Mouse (Mus musculus): ENCODE measurements around the gene Tatdn2. TPM values are rescaled to one million over a fixed set of nuclear protein-coding genes. Genes with fewer than 3 reads are reported as not detected.
"Not testable (repeated sequence)": the region's sequence is repeated elsewhere in the genome, so short reads cannot be mapped to it uniquely, and the experiment has no call there.

The Tatdn2 gene
- total and polyA plus RNA-seq, 2 experiments from 2014 or later: 1.7 to 67.0 TPM

DNA sequence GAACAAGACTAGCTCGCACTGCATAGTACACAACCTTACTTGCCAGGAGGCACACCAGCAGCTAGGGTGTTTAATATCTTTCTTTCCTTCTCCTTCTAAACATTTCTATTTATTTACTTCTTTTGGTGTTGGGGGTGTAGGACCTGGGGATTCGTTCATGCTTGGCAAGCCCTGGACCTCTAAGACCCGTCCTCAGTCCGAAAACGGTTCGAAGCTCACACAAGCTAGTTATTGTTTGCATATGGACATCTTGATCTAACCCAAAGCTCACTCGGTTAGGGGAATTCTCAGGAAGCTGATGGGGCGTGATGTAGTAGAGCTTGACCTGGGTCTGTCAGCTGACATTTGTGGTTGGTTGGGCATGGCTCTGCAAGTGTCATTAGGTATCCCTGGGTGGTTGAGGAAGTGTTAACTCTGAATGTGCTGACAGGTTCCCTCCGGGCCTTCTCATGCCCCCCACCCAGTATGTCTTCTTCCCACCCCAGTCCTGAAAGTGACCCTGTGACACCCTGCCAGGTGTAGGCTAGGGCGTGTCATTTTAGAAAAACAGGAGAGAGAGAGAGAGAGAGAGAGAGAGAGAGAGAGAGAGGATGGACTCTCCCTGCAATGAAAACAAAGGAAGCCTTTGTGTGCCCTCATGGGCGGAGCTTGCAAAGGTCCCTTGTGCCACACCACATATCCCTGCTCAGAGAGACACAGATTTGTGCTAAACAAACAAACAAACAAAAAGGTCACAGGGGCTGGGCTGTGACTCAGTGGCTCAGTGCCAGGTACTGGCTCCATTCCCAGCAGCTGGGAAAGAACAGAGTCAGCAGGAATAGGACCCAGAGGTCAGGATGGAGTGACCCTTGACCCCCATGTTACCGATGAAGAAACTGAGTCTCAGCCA is 35.3 kb upstream of the Tatdn2 start:
- no peak for TF ChIP-seq CTCF (IDR thresholded peaks at IDR 0.05; ENCODE audit: low read depth)
- Histone ChIP-seq H3K4me2 (ENCODE audit: low read depth) (no peak overlapping the region), H3K9ac (no peak overlapping the region), H3K27me3 (ENCODE audit: insufficient read depth, low read length) (no peaks in the 10 kb centered on the region), H3K27ac (ENCODE audit: low read depth, low read length) (no peak overlapping the region), H3K4me3 (ENCODE audit: low read depth, low read length) (no peak overlapping the region), H3K36me3 (ENCODE audit: insufficient read depth) (no peaks in the 10 kb centered on the region), H3K4me1 (ENCODE audit: insufficient read depth) (no peaks in the 10 kb centered on the region), H3K9me3 (ENCODE audit: low read length) (no peaks in the 10 kb centered on the region)
- WGBS: 66% methylated on average over 12 of the region's 12 CpGs
- DNase-seq: no peak
- ATAC-seq: no peak

DNA sequence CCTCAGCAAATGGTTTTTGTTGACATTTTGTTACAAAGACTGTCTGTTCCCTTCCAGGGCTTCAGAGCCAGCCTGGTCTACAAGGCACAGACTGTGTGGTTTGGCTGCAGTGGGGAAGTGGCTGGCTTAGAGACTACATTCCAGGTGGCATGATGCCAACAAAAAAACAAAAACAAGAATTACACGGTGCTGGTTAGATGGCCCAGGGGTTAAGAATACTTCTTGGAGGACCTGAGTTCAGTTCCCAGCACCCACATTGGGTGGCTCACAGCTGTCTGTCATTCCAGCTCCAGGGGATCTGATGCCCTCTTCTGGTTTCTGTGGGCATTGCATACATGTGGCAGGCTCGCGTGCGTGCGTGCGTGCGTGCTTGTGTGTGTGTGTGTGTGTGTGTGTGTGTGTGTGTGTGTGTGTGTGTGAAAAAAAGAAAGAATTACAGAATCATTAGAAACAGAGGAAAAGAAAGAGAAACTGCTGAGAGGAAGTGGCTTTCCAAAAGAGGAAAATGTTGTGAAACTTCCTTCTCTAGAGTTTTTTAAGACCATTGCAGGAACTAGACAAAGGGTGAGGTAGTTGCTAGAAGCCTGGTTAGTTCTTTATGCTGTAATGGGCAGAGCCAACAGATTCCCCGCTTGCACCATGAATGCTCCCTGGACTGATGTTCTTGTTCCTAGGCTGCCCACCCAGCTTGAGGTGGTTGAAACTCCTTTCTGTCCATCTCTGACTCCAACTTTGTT is 33.7 kb upstream of the Tatdn2 start:
- no peak overlapping the region for H3K4me2 ChIP-seq (ENCODE audit: low read depth)
- DNase-seq (no peak), ATAC-seq (no peak)
- no peak overlapping the region for H3K4me3 ChIP-seq (ENCODE audit: low read depth, low read length)
- H3K27ac ChIP-seq (ENCODE audit: low read depth, low read length): no peak overlapping the region
- 87% methylated on average over 8 of the region's 8 CpGs for WGBS
- H3K27me3 ChIP-seq (ENCODE audit: insufficient read depth, low read length): no peaks in the 10 kb centered on the region
- no peak overlapping the region for H3K9ac ChIP-seq
- no peaks in the 10 kb centered on the region for H3K4me1 ChIP-seq (ENCODE audit: insufficient read depth)
- TF ChIP-seq CTCF (IDR thresholded peaks at IDR 0.05; ENCODE audit: low read depth): 0 out of 2 replicates have a peak, but pooled peaks have one; percentile 3
- no peaks in the 10 kb centered on the region for H3K36me3 ChIP-seq (ENCODE audit: insufficient read depth)
- no peaks in the 10 kb centered on the region for H3K9me3 ChIP-seq (ENCODE audit: low read length)

DNA sequence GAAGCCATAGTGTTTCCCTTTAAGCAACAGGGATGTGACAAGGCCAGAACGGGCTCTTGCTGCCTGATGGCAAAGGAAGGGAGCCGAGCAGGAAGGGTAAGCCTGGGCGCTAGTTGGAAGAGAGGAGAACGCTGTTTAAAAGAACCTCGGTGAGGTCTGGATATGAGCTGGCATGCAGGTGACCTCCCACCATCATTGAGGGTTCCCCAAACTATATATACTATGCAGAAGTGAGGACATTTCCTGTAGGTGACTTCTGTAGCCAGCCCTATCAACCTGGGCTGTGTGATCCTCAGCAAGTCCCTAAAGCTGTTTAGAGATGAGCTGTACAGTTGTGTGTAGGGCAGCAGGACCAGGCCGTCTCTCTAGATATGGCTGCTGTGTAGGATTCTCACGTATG is 32.5 kb upstream of the Tatdn2 start:
- Histone ChIP-seq H3K9me3 (ENCODE audit: low read length) (no peaks in the 10 kb centered on the region), H3K36me3 (ENCODE audit: insufficient read depth) (no peaks in the 10 kb centered on the region), H3K9ac (no peak overlapping the region), H3K4me2 (ENCODE audit: low read depth) (no peak overlapping the region), H3K27ac (ENCODE audit: low read depth, low read length) (no peak overlapping the region), H3K4me3 (ENCODE audit: low read depth, low read length) (no peak overlapping the region), H3K27me3 (ENCODE audit: insufficient read depth, low read length) (no peaks in the 10 kb centered on the region), H3K4me1 (ENCODE audit: insufficient read depth) (no peaks in the 10 kb centered on the region)
- no peak for ATAC-seq
- TF ChIP-seq CTCF (IDR thresholded peaks at IDR 0.05; ENCODE audit: low read depth): no peak
- 84% methylated on average over 7 of the region's 7 CpGs for WGBS
- no peak for DNase-seq

DNA sequence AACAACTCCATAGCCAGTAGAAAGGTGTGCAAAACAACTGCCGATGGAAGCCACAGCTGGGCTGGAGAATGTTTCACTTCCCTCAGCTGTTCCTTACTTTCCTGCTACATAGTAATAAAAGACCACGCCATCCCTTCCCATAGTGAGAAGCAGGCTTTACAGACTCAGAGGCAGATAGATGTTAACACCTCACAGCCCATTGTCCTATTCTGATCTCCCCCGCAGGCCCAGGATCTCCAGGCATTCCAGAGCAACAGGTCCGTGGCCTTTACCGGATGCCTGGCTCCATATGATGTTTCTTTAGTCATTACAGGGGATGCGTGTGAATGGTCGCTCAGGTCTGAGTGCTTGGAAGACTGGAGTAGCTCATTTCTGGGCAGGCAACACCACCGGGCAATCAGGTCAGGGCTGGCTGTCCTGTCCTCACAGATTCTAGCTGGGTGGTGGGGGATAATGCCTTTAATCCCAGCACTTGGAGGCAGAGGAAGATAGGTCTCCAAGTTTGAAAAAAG is 29.2 kb upstream of the Tatdn2 start:
- no peaks in the 10 kb centered on the region for H3K27me3 ChIP-seq (ENCODE audit: insufficient read depth, low read length)
- no peak overlapping the region for H3K9ac ChIP-seq
- DNase-seq (no peak), ATAC-seq (no peak)
- H3K36me3 ChIP-seq (ENCODE audit: insufficient read depth): no peaks in the 10 kb centered on the region
- no peak overlapping the region for H3K27ac ChIP-seq (ENCODE audit: low read depth, low read length)
- H3K4me2 ChIP-seq (ENCODE audit: low read depth): no peak overlapping the region
- no peaks in the 10 kb centered on the region for H3K4me1 ChIP-seq (ENCODE audit: insufficient read depth)
- WGBS: 61% methylated on average over 8 of the region's 8 CpGs
- TF ChIP-seq CTCF (IDR thresholded peaks at IDR 0.05; ENCODE audit: low read depth): no peak
- H3K4me3 ChIP-seq (ENCODE audit: low read depth, low read length): no peak overlapping the region
- H3K9me3 ChIP-seq (ENCODE audit: low read length): no peaks in the 10 kb centered on the region

DNA sequence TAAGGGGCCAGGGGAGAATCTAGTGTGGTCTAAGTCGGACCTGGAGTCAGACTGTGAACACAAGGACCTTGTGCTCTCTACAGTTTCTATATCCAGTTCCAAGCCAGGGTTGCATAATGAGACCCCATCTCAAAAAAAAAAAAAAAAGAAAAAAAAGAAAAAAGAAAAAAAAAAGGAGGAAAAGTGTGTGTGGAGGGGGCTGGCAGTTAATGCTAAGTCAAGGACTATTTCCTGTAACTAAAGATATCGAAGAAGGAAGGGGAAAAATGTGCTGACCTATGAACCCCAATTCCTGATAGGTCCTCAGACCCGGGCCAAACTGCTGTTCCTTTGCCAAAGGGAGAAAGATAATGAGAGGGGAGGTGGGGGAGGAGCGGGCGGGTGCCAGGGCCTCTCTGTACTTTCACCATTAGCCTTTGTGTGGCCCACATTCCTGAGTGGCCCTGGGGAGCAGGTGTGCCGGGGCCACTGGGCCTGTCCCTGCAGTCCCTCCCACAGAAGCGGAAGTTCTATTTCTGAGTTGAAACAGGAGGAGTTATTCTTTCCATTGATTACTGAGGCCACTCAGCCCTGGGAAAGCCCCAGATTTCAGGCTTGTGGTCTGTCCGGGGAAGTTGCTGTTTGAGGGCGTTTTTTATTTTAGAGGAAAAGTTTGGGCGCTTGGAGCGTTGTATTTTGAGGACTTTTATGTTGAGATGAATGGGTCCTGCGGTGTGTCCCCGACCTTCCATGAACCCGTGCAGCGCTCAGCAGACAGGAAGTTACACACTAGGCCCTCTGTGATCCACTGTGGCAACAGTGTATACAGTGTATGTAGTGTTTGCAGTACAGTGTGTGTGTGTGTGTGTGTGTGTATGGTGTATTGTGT is 28.3 kb upstream of the Tatdn2 start:
- 42% methylated on average over 14 of the region's 15 CpGs for WGBS
- no peak for DNase-seq

DNA sequence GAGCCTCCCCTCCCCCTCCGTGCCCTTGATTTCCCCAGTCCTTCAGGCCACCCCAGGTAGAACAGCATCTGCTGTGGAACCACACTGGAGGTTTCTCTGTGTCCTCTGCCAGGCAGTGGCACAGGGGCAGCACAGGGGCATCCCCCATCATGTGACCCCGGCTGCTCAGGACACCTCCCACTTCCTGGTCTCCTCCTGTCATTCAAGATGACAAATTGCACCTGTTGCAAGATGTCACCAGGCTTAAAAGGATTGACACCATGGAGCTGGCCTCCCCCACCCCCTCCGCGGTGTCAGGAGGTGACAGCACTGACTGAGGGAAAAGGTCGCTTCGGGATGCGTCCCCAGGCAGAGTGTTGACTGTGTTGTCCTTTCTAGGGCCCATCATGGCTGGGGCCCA is 27.0 kb upstream of the Tatdn2 start:
- Histone ChIP-seq H3K4me2 (ENCODE audit: low read depth) (no peak overlapping the region), H3K4me1 (ENCODE audit: insufficient read depth) (no peaks in the 10 kb centered on the region), H3K9ac (no peak overlapping the region), H3K27ac (ENCODE audit: low read depth, low read length) (no peak overlapping the region), H3K36me3 (ENCODE audit: insufficient read depth) (no peaks in the 10 kb centered on the region), H3K9me3 (ENCODE audit: low read length) (no peaks in the 10 kb centered on the region), H3K4me3 (ENCODE audit: low read depth, low read length) (no peak overlapping the region), H3K27me3 (ENCODE audit: insufficient read depth, low read length) (no peaks in the 10 kb centered on the region)
- ATAC-seq (no peak), DNase-seq (no peak)
- no peak for TF ChIP-seq CTCF (IDR thresholded peaks at IDR 0.05; ENCODE audit: low read depth)
- 90% methylated on average over 7 of the region's 7 CpGs for WGBS

More for the DNA sequence above, 28.3 kb upstream of the Tatdn2 start:
- no peak for TF ChIP-seq CTCF (IDR thresholded peaks at IDR 0.05; ENCODE audit: low read depth)
- peak overlapping the region; percentile 35; the same call in 1 of the 2 replicates for H3K27ac ChIP-seq (ENCODE audit: low read depth, low read length)
- H3K4me2 ChIP-seq (ENCODE audit: low read depth): no peak overlapping the region
- no peaks in the 10 kb centered on the region for H3K36me3 ChIP-seq (ENCODE audit: insufficient read depth)
- H3K4me1 ChIP-seq (ENCODE audit: insufficient read depth): no peaks in the 10 kb centered on the region
- no peak overlapping the region for H3K9ac ChIP-seq
- no peak overlapping the region for H3K4me3 ChIP-seq (ENCODE audit: low read depth, low read length)
- no peaks in the 10 kb centered on the region for H3K9me3 ChIP-seq (ENCODE audit: low read length)
- ATAC-seq: peak; percentile 50; the same call in 1 of the 2 replicates
- no peaks in the 10 kb centered on the region for H3K27me3 ChIP-seq (ENCODE audit: insufficient read depth, low read length)

DNA sequence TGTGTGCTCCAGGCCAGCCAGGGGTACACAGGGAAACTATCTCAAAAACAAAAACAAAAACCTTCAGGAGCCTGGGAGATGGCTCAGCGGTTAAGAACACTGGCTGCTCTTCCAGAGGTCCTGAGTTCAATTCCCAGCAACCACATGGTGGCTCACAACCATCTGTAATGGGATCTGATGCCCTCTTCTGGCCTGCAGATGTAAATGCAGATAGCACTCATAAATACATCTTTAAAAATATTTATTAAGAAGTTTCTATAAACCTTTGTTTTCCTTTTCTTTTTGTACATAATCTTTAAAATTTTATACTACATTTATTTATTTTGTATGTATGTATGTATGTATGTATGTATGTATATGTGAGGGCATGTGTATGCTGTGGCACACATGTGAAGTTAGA is 24.8 kb upstream of the Tatdn2 start:
- H3K27ac ChIP-seq (ENCODE audit: low read depth, low read length); H3K9me3 ChIP-seq (ENCODE audit: low read length); H3K4me1 ChIP-seq (ENCODE audit: insufficient read depth); H3K4me2 ChIP-seq (ENCODE audit: low read depth); H3K27me3 ChIP-seq (ENCODE audit: insufficient read depth, low read length); H3K4me3 ChIP-seq (ENCODE audit: low read depth, low read length); H3K9ac ChIP-seq; DNase-seq; H3K36me3 ChIP-seq (ENCODE audit: insufficient read depth); ATAC-seq: not testable (repeated sequence)
- WGBS: 95% methylated on average over 1 of the region's 1 CpGs

Data from forebrain, postnatal 0 days (tissue).